Mouse (Mus musculus): ENCODE results near the gene Olfr1442. TPM values are rescaled to one million over a fixed set of nuclear protein-coding genes. Genes with fewer than 3 reads are reported as not detected.

Olfr1442 gene
- polyA plus RNA-seq, 1 experiment: not detected

DNA sequence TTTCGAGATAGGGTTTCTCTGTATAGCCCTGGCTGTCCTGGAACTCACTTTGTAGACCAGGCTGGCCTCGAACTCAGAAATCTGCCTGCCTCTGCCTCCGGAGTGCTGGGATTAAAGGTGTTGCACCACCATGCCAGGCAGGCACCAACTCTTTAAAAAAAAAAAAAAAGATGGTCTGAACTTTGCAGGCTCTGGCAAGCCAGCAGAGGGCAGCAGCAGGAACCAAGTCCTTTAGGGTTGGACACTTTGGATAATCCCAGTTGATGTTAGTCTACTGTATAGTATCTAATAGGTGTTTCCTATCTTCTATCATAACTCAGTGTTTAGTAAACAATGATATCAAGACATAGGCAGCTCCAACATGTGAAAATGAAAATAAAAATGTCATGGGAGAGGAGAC, 52.1 kb downstream of the Olfr1442 start:
- Histone ChIP-seq H3K4me3 (replicated peaks) (no peak overlapping the region), H3K27me3 (ENCODE audit: control insufficient read depth) (no peaks in the 10 kb centered on the region), H3K4me1 (ENCODE audit: control insufficient read depth) (no peaks in the 10 kb centered on the region), H3K9me3 (ENCODE audit: control insufficient read depth, low read length) (no peaks in the 10 kb centered on the region), H3K36me3 (ENCODE audit: control insufficient read depth) (no peaks in the 10 kb centered on the region)
- TF ChIP-seq TAL1 (IDR thresholded peaks at IDR 0.05; ENCODE audit: low read length): no peak
- no peak for TF ChIP-seq GATA1 (IDR thresholded peaks at IDR 0.05; ENCODE audit: low read length)

GRCm38 (mm10) chr19:12725851-12726250, 55.6 kb downstream of the Olfr1442 start:
- H3K4me3 ChIP-seq (replicated peaks): no peak overlapping the region
- H3K9me3 ChIP-seq (ENCODE audit: control insufficient read depth, low read length): no peaks in the 10 kb centered on the region
- no peaks in the 10 kb centered on the region for H3K4me1 ChIP-seq (ENCODE audit: control insufficient read depth)
- no peaks in the 10 kb centered on the region for H3K36me3 ChIP-seq (ENCODE audit: control insufficient read depth)
- no peak for TF ChIP-seq TAL1 (IDR thresholded peaks at IDR 0.05; ENCODE audit: low read length)
- TF ChIP-seq GATA1 (IDR thresholded peaks at IDR 0.05; ENCODE audit: low read length): no peak
- H3K27me3 ChIP-seq (ENCODE audit: control insufficient read depth): no peaks in the 10 kb centered on the region

Other genes with a start within 250 kb of the Olfr1442 start
- gene Pfpl, start 242.5 kb upstream of the Olfr1442 start, polyA plus RNA-seq (2012): 0.02 TPM in 1 of 2 replicates, not detected in the other
- gene Mpeg1, start 209.7 kb upstream of the Olfr1442 start, polyA plus RNA-seq (2012): 0.02 and 0.03 TPM in 2 replicates
- gene Dtx4, start 169.0 kb upstream of the Olfr1442 start, polyA plus RNA-seq (2012): 0.01 TPM in 2 replicates
- gene Fam111a, start 124.7 kb upstream of the Olfr1442 start, polyA plus RNA-seq (2012): 0.54 and 0.64 TPM in 2 replicates
- gene Gm4952, start 70.5 kb upstream of the Olfr1442 start, polyA plus RNA-seq (2012): not detected in 2 replicates
- gene Glyat, start 37.1 kb upstream of the Olfr1442 start, polyA plus RNA-seq (2012): not detected in 2 replicates
- gene Olfr1443, start 7.7 kb downstream of the Olfr1442 start, polyA plus RNA-seq (2012): not detected in 2 replicates
- 0.07 TPM in 1 of 2 replicates, not detected in the other for gene Keg1, start 25.3 kb downstream of the Olfr1442 start, polyA plus RNA-seq (2012)
- gene Cntf, start 95.2 kb downstream of the Olfr1442 start, polyA plus RNA-seq (2012): 0.03 TPM in 1 of 2 replicates, not detected in the other
- 4.8 TPM in 2 replicates for gene Zfp91, start 125.7 kb downstream of the Olfr1442 start, polyA plus RNA-seq (2012)
- gene Lpxn, start 125.8 kb downstream of the Olfr1442 start, polyA plus RNA-seq (2012): 0.02 TPM in 1 of 2 replicates, not detected in the other
- not detected in 2 replicates for gene Gm5244, start 176.2 kb downstream of the Olfr1442 start, polyA plus RNA-seq (2012)
- gene Olfr1444, start 186.8 kb downstream of the Olfr1442 start, polyA plus RNA-seq (2012): not detected in 2 replicates
- gene Olfr1445, start 213.4 kb downstream of the Olfr1442 start, polyA plus RNA-seq (2012): not detected in 2 replicates
- not detected in 2 replicates for gene Olfr1446, start 223.1 kb downstream of the Olfr1442 start, polyA plus RNA-seq (2012)
- gene Olfr1447, start 233.3 kb downstream of the Olfr1442 start, polyA plus RNA-seq (2012): not detected in 2 replicates

All from erythroblast, embryonic 14.5 days (primary cell).